Mouse (Mus musculus): ENCODE measurements around the gene Abtb2.

DNA sequence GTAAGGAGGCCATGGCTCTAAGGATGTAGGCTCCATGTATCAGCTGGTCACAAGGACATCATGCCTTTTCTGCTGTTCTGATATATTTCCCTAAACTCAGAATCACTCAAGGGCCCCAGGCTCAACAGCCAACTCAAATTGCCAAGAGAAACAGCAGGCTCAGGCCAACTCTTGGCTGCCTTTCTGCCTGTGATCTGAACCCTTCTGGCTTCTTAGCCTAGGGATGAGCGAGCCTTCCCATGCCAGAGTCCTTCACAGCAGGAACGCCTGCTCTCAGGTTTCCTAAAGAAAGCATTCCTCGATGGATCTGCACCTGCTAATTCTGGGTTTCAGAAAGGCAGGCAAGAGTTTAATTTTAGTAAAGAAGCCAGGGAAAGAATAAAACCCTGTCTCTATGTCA is 43.4 kb downstream of the Abtb2 start:
- TF ChIP-seq EP300 (IDR thresholded peaks at IDR 0.05; ENCODE audit: insufficient read depth, low read depth, low read length) (no peak), CTCF (IDR thresholded peaks at IDR 0.05; ENCODE audit: low read depth, low read length) (no peak), POLR2A (IDR thresholded peaks at IDR 0.05; ENCODE audit: insufficient read depth, low read length) (no peak)
